Mouse (Mus musculus) retina, postnatal 1 day (tissue): Measurements from ENCODE around the gene Pou3f1.

ENCODE experiments used
- DNase-seq: peaks from one replicate; pipeline ENCODE4 v3.0.0-alpha.2; 2012

Gene Pou3f1

DNA sequence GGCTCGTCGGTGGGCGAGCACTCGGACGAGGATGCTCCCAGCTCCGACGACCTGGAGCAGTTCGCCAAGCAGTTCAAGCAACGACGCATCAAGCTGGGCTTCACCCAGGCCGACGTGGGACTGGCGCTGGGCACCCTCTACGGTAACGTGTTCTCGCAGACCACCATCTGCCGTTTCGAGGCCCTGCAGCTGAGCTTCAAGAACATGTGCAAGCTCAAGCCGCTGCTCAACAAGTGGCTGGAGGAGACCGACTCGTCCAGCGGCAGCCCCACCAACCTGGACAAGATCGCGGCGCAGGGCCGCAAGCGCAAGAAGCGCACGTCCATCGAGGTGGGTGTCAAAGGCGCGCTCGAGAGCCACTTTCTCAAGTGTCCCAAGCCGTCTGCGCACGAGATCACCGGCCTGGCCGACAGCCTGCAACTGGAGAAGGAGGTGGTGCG lies 1.8 kb downstream of the Pou3f1 start:
- DNase-seq, result peak; percentile 74

DNA sequence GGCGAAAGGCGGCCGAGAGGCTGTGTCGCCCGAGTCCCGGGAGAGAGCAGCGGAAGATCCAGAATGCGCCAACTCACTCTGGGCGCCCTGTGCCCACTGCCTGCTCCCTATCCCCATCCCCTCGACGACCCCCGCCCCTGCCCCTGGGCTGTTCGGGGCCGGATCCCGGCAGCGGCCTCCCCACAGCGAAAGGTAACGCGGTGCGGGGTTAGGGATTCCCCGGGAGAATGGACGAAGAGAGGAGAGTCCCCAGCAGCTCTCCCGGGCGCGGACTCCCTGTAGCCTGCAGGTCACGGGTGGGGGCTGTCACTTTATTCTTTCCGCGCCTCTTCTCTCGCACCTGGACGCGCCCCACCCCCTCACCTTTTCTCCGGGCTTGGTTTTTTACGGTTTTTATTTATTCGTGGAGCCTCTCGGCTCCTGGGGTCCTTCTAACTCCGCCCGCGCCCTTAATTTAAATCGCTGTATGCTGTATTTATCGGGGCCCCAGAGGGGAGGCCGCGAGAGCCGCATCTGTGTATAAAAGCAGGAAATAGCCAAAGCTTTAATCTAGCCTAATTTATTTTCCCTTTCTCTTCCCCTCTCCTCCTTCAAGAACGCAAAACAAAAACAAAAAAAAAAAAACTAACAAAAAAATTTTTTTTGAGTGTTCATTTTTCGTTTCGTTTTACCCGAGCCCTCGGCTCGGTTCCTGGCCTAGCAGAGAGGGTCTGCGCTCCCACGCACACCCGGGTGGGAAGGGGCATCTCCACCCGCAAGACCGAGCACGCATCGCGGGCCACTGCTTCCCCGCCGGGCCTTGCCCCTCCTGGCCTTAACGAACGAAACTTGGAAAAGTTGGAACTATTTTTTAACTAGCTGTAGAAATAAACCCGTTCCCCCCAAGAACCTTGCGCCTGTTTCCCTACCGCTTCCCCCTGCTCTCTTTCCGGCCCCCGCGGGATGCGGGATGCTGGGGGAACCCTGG lies 2.9 kb downstream of the Pou3f1 start:
- DNase-seq, result peak; percentile 39

DNA sequence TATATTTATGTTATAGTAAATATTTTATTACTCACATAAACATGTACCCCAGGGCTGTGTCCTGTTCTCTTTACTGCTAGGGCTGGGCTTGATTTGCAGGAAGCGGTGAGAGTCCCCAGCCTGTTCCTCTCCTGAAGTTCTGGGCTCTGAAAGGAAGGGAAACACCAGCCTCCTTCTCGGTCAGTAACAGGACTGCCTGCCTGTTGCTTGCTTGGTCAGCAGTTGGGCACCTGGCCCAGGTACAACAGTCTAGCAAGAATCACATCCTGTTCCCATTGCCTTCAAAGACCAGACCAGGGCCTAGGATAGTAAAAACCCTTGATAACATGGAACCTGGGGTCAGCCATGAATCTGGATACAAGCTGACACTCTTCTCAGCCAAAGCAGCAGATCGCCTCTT lies 4.0 kb downstream of the Pou3f1 start:
- DNase-seq, result peak; percentile 2

DNA sequence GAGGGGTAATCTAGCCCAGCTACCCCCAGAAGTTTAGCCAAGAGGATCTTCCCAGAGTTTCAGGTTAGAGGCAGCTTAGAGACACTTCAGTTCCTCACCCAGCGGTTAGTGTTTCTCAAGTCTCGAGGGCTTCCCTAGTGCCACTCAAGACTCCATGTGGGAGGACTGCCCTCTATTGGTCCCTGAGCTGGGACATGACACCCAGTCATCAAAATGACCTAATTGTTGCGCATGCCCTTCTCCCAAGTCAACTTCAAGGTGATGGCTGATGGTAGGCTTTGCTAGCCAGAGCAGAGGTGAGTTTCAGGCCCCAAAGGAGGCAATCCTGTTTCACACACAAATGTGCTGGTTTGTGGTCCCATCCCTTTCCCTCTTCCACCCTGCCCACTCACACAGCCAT lies 6.4 kb downstream of the Pou3f1 start:
- peak; percentile 55 for DNase-seq

DNA sequence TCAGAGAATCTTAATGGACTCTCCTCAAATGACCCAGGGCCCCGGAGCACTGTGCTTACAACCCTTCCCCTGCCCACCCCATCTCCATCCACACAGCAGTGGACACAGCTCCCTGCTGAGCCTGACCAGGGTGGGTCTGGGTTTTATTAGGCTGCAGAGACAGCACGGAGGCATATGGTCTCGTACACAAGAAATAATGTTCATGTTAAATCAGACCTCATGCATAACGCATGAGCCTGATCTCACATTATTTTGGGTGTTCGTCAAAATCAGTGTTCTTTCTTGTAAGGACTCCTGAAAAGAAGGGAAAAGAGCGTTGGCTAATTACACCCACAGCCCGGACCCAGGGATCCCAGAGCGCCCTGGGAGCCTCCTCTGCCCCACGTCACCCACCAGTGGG lies 7.6 kb downstream of the Pou3f1 start:
- DNase-seq, result peak; percentile 2

DNA sequence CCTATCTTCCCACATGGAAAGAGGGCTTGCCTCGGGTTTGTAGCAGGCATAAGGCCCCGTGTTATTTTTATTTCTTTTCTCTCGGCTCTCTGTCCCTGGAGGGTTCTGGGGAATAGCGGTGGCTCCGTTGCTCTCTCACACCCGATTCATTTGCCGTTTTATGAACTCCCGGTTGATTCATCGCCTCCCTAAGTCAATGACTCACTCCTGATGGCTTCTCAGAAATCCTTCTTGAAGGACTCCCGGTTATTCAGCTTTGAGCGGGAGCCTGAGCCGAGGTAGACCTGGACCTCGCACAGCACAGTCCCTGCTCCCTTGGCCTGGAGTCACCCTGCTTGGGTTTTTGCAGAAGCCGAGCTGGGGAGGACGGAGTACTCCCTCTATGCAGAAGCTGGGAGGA lies 8.0 kb downstream of the Pou3f1 start:
- DNase-seq, result no peak

DNA sequence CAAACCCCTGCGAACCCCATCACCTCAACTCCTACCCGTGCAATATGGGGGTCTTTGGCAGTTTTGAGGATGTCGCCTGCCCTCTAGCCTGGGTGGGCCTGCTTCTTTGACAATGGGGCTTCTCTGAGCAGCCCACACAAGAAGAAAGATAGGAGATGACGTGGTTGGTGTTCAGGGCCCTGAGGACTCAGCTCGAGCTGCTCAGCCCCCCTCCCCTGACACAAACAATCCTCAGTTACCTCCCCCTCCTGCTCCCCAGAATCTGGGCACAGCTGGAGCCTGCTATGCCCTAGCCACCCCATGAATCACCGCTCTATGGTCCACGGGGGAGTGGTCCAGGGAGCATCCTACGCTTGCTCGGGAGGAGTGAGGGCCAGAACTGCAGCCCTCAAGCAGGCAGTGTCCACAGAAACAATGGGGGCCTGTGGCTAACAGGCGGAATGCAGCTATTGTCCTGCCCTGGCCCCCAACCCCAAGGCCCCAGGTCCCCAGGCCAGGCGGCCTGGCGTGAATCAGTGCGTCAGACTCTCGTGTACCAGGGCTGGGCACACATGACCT lies 10.9 kb downstream of the Pou3f1 start:
- peak; percentile 60 for DNase-seq

DNA sequence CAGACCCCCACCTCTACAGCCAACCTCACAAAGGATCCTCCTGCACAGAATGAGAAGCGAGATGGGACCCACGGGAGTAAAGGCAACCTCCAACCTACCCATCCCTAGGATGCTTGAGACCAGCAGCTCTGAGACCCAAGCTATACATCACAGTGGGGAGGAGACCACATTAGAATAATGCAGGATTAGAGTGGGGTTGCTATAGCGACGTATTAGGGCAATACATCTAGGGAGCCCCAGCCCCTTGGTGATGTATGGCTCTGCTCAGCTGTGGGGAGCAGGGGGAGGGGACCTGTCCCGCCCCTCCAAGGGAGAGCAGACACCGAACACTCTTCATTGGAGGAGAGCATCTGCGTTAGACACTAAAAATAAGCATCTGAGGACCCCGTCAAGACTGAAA lies 11.5 kb downstream of the Pou3f1 start:
- peak; percentile 75 for DNase-seq

DNA sequence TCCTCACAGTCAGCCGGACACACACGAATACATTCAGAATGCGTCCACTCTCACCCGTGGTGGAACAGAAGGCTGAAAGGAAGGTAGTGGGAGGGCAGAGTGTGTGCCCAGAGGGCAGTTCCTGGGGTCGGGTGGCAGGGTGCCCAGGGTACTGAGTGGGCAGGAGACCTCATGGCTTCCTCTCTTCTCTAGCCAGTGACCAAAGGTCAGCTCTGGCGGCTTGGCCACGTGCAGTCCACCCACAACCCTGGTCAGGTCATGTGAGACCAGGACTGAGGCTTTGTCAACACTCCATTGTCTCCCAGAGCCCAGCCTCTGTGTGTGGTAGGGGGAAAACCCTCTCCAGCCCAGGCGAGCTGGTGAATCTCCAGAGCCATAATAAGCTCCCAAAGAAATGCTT lies 13.6 kb downstream of the Pou3f1 start:
- peak; percentile 50 for DNase-seq

DNA sequence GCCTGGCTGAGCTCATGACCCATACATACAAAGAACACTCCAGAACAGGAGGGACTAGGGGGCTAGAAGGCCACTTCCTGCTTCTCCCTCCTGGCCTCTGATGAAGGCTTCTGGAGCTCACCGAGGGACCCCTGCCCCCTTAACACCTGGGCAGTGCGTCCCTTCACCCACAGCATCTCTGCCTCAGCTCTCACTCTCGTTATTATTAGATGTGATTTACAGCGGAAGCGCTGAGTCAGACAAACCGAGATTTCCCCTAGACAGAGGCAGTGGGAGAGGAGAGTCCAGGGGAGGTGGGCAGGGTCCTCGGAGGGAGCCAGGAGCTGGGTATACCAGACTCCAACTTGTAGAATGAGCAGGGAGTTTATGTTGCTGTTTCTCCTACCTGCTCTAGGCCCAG lies 15.0 kb downstream of the Pou3f1 start:
- DNase-seq, result peak; percentile 12

DNA sequence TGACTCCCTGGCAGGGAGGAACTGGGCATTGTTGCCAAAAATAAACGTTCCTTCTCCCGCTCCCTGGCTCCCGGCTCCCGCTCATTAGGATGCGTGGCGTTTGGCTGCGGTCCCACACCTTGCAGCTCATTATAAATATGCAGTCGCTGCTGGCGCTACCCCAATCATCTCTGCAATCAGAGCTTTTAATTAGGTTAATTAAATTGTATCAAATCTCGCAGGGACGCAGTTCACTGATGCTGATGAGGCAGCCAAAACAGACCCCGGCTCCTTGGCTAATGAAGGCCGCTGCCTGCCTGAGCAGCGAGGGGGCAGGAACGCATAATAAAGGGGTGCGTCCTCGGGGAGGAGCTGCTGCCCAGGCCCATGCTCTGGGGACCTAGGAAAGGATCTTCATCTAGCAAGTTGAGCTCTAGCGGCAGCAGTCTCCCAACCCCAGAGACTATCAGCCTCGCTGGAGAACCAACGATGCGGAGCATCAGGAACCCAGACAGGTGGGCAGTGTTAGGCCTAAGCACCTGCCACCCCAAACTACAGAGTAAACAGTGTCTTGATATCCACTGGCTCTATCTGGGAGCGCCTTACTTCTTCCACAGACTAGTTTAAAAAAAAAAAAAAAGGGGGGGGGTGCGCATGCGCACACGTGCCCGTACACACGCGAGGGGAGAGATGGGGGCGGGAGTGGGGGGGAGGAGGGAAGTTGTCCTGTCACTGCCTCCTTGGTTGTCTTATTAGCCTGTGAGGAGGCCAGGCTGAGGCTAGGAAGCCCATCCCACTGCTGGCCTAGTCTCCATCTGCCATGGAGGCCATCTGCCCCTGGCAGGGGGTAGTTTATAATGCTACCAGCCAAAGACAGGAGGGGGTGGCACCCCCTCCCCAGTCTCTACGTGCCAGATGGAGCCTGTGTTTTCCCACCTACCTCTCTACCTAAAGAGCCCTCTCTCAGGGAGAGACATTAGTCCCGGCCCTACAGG lies 16.0 kb downstream of the Pou3f1 start:
- peak; percentile 92 for DNase-seq

DNA sequence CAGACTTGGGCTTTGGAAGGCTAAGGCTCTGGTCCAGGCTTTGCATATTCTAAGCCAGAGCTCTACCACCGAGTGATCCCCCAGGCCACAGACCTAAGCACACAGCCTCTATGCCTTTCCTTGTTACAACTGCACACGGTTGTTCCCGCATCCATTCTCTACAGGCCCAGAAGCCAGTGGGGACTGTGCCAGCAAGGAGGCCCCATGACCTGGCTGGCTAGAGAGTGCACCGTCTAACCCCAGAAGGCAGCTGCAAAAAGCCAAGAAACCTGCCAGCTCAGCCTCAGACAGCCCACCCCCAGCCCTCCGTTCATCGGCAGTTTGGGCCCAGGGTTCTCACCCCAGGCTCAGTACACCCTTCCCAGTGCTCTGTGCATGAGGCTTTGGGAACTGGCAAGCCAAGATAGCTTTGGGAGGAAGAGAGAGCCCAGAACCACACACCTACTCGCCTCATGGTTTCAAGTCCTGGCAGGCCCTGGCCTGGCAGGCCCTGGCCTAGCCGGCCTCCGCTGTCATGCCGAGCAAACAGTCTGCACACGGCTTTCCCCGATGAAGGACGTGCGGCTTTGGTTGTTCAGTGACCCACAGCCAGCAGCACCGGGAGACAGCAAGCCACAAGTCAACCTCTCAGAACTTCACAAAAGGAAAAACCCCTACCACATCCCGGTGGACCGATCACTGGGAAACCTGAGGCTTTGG lies 17.9 kb downstream of the Pou3f1 start:
- DNase-seq, result no peak

DNA sequence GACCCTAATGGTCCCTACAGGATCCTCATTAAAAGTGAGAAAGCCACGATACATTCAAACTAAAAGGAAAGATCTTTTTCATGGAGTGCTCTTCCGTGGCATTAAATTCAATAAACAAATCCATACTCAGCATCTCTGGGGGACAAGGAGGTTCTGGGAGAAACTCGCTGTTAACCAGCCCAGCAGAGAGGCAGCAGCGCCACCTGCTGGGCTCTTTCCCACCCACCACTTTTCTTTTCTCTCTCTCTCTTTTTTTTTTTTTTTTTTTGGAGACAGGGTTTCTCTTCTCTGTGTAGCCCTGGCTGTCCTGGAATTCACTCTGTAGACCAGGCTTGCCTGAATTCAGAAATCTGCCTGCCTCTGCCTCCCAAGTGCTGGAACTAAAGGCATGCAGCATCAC lies 18.4 kb downstream of the Pou3f1 start:
- DNase-seq, result peak; percentile 83

DNA sequence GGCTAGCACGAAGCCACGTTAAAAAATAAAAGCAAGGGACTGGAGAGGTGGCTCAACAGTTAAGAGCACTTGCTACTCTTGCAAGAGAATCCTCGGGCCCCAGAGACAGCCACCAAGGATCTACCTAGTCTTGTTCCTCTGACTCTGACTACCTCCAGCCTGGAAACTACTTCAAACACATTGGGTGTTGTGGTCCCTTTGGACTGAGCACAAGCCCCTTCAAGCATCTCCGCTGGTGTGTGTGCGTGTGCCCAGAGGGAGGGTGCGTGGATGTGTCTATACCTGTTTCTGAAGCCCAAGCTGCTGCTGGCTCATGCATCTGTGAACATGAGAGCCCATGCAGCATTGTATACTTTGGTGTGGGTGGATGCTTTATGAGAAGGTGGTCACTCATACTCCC lies 19.4 kb downstream of the Pou3f1 start:
- no peak for DNase-seq

DNA sequence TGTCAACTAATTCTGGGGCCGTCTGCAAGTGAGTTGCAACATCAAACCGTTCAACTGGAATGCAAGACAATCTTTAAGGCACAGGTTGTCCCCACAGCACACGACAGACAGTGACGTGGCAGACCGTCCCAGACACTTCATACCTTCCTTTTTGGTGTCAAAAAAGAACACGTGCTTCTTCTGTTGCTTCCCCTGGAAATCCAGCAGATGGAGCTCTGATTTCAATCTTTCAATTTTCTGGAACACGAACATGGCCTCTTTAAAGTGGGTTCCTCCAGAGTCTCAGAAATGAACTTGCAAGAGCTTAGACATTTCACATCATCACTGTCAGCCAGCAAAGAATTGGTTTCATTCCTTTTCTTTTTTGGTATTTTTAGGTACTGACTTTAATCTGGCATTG lies 25.7 kb downstream of the Pou3f1 start:
- DNase-seq, result peak; percentile 50

DNA sequence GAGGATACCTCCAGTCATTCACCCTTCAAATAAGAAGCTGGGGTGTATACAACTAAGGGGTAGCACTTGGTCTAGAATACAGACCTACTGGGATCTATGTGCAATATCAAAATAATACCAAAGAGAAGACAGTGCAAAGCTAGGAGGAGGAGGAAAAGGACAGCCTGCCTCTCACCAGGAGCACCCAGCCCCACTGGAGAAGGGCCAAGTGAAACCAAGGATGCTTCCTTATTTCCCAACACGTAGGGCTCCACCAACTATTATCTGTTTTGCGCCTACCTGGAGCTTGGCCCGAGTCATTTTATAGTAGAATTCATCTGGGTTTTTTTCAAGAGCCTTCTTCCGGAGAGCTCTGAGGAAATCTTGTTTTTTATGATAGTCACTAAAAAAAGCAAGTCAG lies 26.9 kb downstream of the Pou3f1 start:
- no peak for DNase-seq

DNA sequence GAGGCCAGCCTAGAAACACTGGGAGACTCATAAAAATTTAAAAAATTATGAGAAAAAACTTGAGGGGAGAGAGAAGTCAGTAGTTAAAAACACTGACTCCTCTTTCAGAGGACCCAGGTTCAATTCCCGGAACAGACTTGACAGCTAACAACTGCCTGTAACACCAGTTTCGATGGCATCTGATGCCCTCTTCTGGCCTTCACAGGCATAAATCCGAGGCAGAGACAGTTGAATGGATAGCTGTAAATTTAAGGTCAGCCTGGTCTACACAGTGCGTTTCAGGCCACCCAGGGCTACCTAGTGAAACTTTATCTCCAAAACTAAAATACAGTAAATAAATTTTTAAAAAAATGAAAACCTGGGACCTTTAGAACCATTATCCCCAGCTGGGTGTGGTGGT lies 28.4 kb downstream of the Pou3f1 start:
- DNase-seq, result no peak

DNA sequence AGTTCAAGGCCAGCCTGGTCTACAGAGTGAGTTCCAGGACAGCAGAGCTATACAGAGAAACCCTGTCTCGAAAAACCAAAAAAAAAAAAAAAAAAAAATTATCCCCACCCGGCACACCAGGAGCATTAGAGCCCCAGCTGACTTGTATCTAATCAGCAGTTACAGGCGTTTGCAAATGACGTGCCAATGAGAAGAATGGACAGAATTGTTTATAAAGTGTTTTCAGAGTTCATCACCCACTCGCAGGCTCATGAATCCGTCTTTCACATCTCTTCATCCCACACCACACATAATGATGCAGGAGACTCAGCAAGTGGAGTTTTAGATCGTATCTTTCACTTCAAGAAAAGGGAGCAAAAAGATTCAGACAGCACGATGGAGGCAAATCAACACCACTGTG lies 28.8 kb downstream of the Pou3f1 start:
- no peak for DNase-seq

DNA sequence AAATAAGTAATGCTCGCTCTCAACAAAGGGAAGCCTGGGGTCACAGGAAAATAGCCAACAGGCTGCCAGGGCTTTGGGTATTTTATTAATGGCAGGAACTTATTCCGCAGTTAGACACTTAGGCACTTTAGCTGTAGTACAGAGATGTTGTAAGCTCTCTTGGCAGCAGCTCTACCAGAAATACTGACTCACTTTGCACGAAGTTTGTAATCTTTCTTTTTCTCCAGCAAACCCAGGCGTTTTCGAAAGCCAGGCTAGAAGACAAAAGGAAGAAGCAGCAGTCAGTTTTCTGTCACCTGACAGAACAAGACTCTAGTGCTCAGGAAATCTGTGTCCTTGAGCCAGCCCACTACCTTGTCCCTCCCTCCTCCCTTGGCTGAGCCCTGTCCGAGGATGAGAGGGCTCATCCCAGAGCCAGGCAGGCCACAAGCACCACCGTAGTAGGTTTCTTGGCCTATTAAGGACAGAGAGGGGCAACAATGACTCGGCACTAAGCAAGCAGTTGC lies 29.3 kb downstream of the Pou3f1 start:
- DNase-seq, result no peak

DNA sequence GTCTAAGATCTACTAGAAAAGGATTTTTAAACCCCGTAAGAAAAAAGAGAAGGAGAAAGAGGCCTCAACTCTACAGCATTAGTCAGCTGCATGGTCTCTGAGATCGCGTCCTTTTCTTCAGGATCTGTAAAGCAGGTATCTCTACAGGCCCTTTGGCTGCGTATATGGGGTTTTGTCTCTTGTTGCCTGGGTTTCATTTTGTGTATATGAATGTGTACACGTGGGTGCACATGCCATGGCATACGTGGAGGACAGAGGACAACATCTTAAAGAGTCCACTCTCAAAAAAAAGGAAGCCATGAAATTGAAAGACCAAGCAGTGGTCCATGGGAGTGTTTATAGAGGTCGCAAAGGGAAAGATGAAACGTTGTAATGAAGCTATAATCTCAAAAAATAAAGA lies 34.8 kb downstream of the Pou3f1 start:
- no peak for DNase-seq

DNA sequence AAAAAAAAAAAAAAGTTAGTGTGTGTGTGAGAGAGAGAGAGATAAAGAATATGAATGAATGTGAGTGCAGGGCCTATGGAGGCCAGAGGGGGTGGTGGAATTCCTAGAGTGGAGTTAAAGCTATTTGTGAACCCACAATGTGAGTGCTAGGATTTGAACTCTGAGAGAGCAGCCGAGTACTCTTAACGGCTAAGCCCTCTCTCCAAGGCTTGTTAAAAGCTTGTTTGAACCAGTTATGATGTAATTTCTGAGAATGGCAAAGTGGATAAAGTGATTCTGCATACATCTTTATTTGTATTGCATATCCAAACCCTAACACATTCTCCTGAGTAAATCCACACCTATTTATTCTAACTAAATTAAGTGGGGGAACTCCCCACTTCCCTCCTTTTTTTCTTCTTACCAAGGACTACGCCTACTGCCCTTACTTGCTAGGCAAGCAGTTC lies 35.8 kb downstream of the Pou3f1 start:
- no peak for DNase-seq
